Mouse (Mus musculus): ENCODE data around the gene BC005561. TPM values are rescaled to one million over a fixed set of nuclear protein-coding genes. Genes with fewer than 3 reads are reported as not detected.
"Not testable (repeated sequence)": the region's sequence is repeated elsewhere in the genome, so short reads cannot be mapped to it uniquely, and the experiment has no call there.

BC005561 gene
- total RNA-seq, 2 experiments from 2014 or later, result 6.5 to 7.0 TPM

GRCm38 (mm10) chr5:104570766-104571165 is 62.6 kb downstream of the BC005561 start:
- peak; percentile 26 to 36 for DNase-seq
- intact Hi-C loops (cut with DNase I), result no loop called here

DNA sequence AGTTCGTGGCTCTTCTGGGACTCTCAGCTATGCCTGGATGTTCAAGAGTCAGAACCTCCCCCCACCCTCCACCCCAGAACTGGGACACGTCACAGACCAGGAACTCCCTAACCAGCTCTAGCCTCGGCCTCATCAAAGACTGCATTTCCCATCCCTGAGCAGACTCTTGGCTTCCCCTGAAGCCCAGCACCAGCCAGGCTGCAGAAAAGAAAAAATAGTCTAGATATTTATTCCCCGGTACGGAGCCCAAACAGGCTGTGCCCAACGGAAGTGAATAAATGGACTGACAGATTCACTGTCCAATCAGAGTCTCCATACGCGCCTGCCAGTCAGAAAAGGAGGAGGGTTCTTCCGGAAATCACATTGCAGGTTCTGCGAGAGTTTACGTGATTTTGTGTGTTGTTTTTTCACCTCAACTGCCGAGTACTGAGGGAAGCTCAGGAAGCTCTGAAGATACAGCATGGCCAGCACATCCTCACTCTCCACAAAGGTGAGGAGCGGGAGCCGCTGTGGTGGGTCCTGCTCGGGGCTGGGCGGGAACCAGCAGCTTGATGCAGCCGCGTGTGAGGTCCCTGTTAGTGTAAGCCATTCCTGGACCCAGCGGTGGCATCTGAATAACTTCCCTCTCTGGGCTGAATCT is 63.2 kb downstream of the BC005561 start:
- peak; percentile 78 to 87 for DNase-seq
- intact Hi-C loops (cut with DNase I), result not testable (repeated sequence)

Other genes with a start within 250 kb of the BC005561 start
- gene Ibsp, start 209.2 kb upstream of the BC005561 start, total RNA-seq (2021), result not detected
- not detected for gene Mepe, start 183.0 kb upstream of the BC005561 start, total RNA-seq (2021)
- gene Spp1, start 73.2 kb upstream of the BC005561 start, total RNA-seq (2021), result under 1 TPM; 0.19 to 0.41 TPM
- gene Pkd2, start 48.9 kb upstream of the BC005561 start, total RNA-seq (2021), result 10 to 100 TPM; 27.9 to 30.2 TPM